Mouse (Mus musculus): ENCODE data around the gene Miox. TPM values are rescaled to one million over a fixed set of nuclear protein-coding genes. Genes with fewer than 3 reads are reported as not detected.

The Miox gene
- not detected in 2 replicates for polyA plus RNA-seq (2012; rRNA removed)

DNA sequence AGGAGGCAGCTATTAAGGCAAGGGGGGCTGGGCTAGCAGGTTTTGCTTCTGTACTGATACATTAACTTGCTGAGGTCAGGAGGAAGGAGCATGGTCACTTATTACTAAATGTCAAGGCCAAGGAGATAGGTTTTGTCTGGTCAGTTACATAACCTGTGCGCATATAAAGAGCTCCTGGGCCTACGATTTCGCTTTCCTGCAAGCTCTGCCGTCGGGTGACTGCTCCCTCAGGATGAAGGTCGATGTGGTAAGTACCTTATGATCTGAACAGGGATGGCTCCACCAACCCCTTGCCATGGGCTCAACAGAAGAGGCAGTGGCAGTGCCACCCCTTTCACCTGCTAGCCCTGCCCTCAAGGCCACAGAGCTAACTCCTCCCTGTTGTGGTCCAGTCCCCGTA is at the start of gene Miox:
TSS of gene Miox (plus strand) at position 128 of the 400 bp plus-strand sequence.

DNA sequence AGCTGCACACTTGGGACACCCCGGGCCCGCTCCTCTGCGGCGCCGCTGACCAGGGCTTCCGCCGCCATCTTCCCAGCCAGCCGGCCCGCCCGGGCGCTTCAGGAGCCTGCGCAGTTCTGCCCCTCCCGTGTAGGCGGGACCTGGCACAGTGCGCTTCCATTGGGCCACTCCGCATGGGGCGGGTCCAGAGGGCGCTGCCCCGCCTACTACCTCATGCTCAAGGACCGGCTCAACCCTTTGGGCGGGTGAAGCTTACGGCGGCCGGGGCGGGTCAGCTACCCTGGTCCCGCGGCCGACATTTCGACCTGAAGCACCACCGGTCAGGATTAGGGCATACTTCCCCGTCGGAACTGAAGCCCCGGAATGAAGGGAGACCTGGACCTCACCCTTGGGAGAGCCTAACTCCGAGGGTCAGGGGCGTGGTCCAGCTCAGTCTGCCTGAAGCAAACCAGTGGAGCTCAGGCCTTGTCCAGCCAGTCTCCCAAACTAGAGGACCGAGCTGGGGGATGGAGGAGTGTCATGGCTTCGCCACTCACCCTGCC is 18.9 kb upstream of the Miox start, which contains the start of gene Sbf1:
TSS of gene Sbf1 (minus strand) at position 122 of the 542 bp plus-strand sequence.

DNA sequence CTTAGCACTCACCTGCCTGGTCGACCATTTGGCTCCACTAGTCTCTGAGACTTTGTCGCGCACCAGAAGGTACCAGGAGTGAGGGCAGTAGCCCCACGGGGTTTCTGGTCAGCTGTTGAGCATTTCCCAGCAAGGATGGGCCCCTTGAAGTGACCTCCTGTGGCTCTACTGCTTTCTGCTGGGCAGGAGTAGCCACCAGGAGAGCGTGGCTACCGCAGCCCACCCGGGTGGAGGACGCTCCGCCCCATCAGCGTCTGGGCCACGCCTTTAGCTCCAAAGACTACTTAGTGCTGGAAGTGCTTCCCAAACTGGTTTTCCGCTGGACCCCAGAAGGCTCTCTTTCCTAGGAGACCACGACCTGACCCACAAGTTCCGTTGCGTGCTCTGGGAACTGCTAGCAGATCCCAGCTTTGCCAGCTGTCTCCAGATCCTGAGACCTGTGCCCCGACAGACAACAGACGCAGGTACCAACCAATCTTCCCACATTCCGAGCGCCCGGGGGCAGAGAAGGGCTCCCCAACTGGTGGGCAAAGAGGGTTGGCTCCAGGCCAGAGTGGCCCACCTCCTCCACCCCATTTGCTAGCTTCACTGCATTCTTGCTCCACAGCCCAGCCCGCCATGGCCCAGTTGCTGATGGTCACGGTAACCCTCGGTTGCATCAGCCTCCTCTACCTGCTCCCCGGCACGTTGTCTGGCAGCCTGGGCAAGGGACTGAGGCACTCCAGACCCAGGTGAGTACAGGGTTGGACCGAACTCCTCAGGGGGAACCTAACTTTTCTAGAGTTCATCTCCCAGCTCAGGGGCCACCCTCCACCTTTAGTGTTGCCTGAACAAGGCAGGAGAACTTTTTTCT is 11.3 kb upstream of the Miox start, which contains the start of gene Adm2:
TSS of gene Adm2 (plus strand) at position 51 of the 853 bp plus-strand sequence.

DNA sequence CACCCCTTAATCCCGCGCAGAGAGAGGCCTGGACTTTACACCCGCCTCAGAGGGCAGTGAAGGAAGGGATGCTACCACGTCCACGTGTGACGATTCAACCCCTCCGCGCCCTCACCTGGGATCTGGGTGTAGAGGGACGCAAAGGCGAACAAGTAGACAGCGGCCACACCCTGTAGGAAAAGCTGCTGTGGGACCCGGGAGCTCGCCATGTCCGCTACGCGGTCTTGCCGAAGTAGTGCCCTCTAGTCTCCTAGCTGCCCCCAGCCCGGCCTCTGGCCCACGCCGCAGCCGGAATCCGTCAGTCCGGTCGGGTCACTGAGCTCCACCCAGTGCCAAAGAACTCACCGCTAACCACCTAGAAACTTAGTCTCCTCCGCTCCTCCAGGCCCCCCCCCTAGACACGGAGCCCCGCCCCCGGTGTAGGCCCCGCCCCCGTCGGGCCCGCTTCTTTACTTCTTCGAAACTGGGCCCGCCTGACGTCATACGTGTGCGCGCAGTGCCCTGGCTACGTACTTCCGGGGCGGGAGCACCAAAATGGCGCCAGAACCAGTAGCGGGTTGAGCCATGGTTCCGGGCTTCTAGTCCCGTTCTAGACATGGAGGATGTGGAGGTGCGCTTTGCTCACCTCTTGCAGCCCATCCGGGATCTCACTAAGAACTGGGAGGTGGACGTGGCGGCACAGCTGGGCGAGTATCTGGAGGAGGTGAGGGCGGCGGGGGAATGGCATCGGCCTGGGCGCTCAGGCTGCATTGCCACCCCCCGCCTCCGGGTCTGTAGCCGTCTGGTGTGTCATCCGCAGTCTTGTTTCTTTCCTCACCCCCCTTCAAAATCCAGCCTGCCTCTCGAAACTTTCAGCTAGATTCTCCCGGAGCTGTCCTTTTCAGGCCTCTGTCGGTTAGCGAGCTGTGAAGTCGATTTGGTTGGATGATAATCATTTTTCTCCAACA is 21.3 kb downstream of the Miox start, which contains the start of the genes Lmf2 and Ncaph2:
TSS of gene Lmf2 (minus strand) at position 419 of the 947 bp plus-strand sequence.
TSS of gene Ncaph2 (plus strand) at position 479 of the 947 bp plus-strand sequence.

DNA sequence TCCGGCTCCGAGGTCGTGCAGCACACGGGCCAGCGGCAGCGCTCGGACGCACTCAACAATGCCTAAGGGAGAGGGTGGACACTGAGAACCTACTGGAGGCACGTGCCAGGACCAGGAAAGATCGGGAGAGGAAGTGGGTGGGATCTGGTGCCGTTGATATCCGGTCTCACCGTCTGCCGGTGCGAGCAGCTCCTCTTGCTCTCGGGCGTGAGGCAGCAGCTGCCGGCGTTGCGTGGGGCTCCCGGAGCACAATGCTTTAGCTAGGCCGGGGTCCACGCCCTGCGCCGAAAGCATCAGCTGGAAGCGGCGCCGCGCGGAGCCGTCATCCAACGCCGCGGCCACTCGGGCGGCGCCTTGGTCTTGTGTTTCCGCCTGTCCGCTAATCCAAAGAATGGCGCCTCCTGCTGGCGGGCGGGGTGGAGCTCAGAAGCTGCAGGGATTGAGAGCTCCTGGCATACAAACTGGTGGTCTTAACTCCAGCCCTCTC is 39.6 kb downstream of the Miox start, which contains the start of gene Sco2:
TSS of gene Sco2 (minus strand) at position 85 of the 487 bp plus-strand sequence.

DNA sequence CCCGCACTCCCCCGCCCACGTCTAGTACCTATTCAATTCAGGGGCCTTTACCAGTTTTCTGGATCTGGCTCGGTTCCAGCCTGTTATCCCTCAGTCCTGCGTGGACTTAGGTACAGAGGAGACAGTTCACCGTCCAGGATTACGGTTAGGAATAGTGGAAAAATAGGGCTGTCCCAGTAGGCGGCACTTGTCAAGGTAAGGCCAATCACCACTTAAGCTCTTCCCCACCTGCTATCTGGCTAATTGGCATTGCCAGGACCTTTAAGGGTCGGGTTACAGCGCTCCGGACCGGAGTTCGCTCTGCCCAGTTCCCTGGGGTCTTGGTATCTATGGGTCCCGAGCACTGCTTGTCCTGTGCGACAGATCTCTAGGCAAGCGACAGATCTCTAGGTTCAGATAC is 42.8 kb downstream of the Miox start, which contains the start of gene Tymp:
TSS of gene Tymp (minus strand) at position 83 of the 400 bp plus-strand sequence.

DNA sequence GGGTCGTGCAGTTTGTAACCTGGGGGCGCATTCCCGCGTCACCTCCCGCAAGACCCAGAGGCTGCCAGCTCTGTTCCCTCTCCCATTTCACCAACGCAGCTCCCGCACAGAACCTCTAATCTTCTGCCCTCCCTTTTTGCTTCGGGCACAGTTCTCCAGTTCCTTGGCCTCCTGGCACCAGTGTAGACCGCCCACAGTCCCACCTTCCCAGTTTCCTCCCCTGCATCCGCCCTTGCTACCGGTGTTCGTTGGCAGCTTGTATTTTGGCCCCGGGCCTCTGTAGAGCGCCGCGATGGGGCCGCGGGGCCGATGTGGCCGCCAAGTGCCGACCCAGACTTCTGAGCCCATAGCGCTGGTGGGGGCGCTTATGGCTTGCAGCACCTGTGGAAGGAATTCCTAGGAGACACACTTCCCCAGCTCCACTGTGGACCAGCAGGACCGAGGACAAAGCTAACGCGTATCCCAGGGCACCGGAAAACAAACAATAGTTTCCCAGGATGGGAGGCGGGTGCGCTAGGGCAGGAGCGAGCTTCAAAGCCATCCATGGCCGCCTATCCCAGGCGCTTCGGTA is 44.7 kb downstream of the Miox start, which contains the start of gene Odf3b:
TSS of gene Odf3b (minus strand) at position 452 of the 571 bp plus-strand sequence.

DNA sequence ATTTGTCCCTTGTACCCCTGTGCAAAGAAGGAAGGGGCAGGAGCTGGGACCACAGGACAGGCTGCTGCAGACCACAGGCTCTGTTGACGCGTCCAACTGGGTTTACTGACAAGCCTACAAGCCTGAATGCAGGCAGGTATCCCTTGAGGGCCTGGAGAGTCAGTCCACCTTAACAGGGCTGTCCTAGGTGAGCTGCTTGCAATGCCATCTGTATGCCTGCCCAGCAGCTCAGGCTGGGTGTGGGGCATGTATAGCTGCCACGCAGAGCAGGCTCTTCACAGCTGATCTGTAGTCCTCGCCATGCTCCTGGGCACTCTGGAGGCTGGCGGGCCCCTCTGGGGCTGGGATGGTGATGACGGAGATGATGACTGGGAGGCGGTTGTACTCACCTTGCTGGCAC is 50.4 kb downstream of the Miox start, which contains the start of gene Klhdc7b:
TSS of gene Klhdc7b (plus strand) at position 301 of the 400 bp plus-strand sequence.

Other genes with a start within 250 kb of the Miox start
- gene Selenoo, start 245.3 kb upstream of the Miox start, polyA plus RNA-seq (2012; rRNA removed) = 36.9 and 39.2 TPM in 2 replicates
- gene Tubgcp6, start 211.3 kb upstream of the Miox start, polyA plus RNA-seq (2012; rRNA removed) = 33.3 and 39.6 TPM in 2 replicates
- 59.9 and 61.6 TPM in 2 replicates for gene Hdac10, start 205.7 kb upstream of the Miox start, polyA plus RNA-seq (2012; rRNA removed)
- 9.2 and 9.8 TPM in 2 replicates for gene Mapk12, start 193.7 kb upstream of the Miox start, polyA plus RNA-seq (2012; rRNA removed)
- 58.0 and 67.9 TPM in 2 replicates for gene Mapk11, start 184.8 kb upstream of the Miox start, polyA plus RNA-seq (2012; rRNA removed)
- gene Plxnb2, start 153.6 kb upstream of the Miox start, polyA plus RNA-seq (2012; rRNA removed) = 134 and 141 TPM in 2 replicates
- gene Dennd6b, start 137.9 kb upstream of the Miox start, polyA plus RNA-seq (2012; rRNA removed) = 162 TPM in 2 replicates
- gene Ppp6r2, start 122.8 kb upstream of the Miox start, polyA plus RNA-seq (2012; rRNA removed) = 132 and 135 TPM in 2 replicates
- gene Sbf1, start 19.1 kb upstream of the Miox start, polyA plus RNA-seq (2012; rRNA removed) = 149 and 165 TPM in 2 replicates
- gene Adm2, start 11.7 kb upstream of the Miox start, polyA plus RNA-seq (2012; rRNA removed) = 0.07 TPM in 1 of 2 replicates, not detected in the other
- 15.9 and 17.0 TPM in 2 replicates for gene Lmf2, start 21.3 kb downstream of the Miox start, polyA plus RNA-seq (2012; rRNA removed)
- gene Ncaph2, start 21.3 kb downstream of the Miox start, polyA plus RNA-seq (2012; rRNA removed) = 104 and 105 TPM in 2 replicates
- 34.5 and 37.7 TPM in 2 replicates for gene Sco2, start 39.4 kb downstream of the Miox start, polyA plus RNA-seq (2012; rRNA removed)
- gene Tymp, start 42.6 kb downstream of the Miox start, polyA plus RNA-seq (2012; rRNA removed) = 3.2 and 3.9 TPM in 2 replicates
- gene Odf3b, start 44.9 kb downstream of the Miox start, polyA plus RNA-seq (2012; rRNA removed) = 2.2 and 4.6 TPM in 2 replicates
- gene Klhdc7b, start 50.5 kb downstream of the Miox start, polyA plus RNA-seq (2012; rRNA removed) = 0.03 and 0.04 TPM in 2 replicates
- gene Syce3, start 76.1 kb downstream of the Miox start, polyA plus RNA-seq (2012; rRNA removed) = 0.23 and 0.26 TPM in 2 replicates
- gene Cpt1b, start 91.5 kb downstream of the Miox start, polyA plus RNA-seq (2012; rRNA removed) = 6.2 and 8.1 TPM in 2 replicates
- gene C730034F03Rik, start 95.2 kb downstream of the Miox start, polyA plus RNA-seq (2012; rRNA removed) = 3.3 and 3.4 TPM in 2 replicates
- 0.11 and 0.19 TPM in 2 replicates for gene Gm44502, start 95.3 kb downstream of the Miox start, polyA plus RNA-seq (2012; rRNA removed)
- gene Chkb, start 95.5 kb downstream of the Miox start, polyA plus RNA-seq (2012; rRNA removed) = 87.4 and 92.5 TPM in 2 replicates
- 85.6 and 93.4 TPM in 2 replicates for gene Mapk8ip2, start 119.5 kb downstream of the Miox start, polyA plus RNA-seq (2012; rRNA removed)
- 36.4 and 36.7 TPM in 2 replicates for gene Arsa, start 143.0 kb downstream of the Miox start, polyA plus RNA-seq (2012; rRNA removed)
- 41.7 and 44.4 TPM in 2 replicates for gene Shank3, start 165.2 kb downstream of the Miox start, polyA plus RNA-seq (2012; rRNA removed)
- gene Acr, start 233.9 kb downstream of the Miox start, polyA plus RNA-seq (2012; rRNA removed) = 7.3 and 9.3 TPM in 2 replicates

Data from central nervous system, embryonic 18 days (tissue).